In genomic region chr9:111838069-111838820, GRCm38 (mm10) we compare ENCODE assay signal across 8 mouse cellular contexts.
DNase-seq lines count a peak whose midpoint lies in the region.
"Had no signal": no experiment of that assay in that cellular context is flagged by ENCODE, and none has a peak within 500 bp of the region (broad histone marks: within the 10 kb centered on the region; RNA-seq: fewer than 3 reads in every experiment).

No protein-coding gene starts in this region.

- DNase-seq in kidney, postnatal 10 days = peak; percentile 39
- no peak for DNase-seq in kidney, postnatal 25 days
- DNase-seq in frontal cortex, postnatal 25 days (ENCODE audit: low spot score in 2 of 2) = peak; percentile 15 to 20
- peak; percentile 51 for DNase-seq in left cerebral cortex, adult 11 months (ENCODE audit: low spot score)
- DNase-seq in right cerebral cortex, postnatal 10 days (ENCODE audit: low spot score in 2 of 2) = peak; percentile 48 to 72
- DNase-seq in thymus, postnatal 14 days = no peak
- no peak for DNase-seq in adrenal gland, postnatal 25 days
- DNase-seq: cerebellum, adult 2 months had no signal

Comparison
In these comparisons a context has a peak if more than half of its experiments do, and no peak if none do; other contexts are left out.
1. DNase-seq: peak in kidney, postnatal 10 days (single experiment), frontal cortex, postnatal 25 days (2 of 2), left cerebral cortex, adult 11 months (single experiment) and right cerebral cortex, postnatal 10 days (2 of 2); none in kidney, postnatal 25 days (0 of 2), thymus, postnatal 14 days (single experiment) and adrenal gland, postnatal 25 days (single experiment).